Mouse (Mus musculus) kidney, embryonic 16.5 days (tissue): Measurements from ENCODE around the gene Armcx1. TPM values are rescaled to one million over a fixed set of nuclear protein-coding genes. Genes with fewer than 3 reads are reported as not detected.
"Not testable (repeated sequence)": the region's sequence is repeated elsewhere in the genome, so short reads cannot be mapped to it uniquely, and the experiment has no call there.

ENCODE experiments used
- ATAC-seq: fragments of 200-750 bp; cut with Nextera tagmentation; 2 replicates; pipeline ENCODE4 v1.8.0; 2017; ENCODE audit warnings: moderate TSS enrichment; ENCODE audit not compliant: low FRiP score, low TSS enrichment
- H3K27ac ChIP-seq: fragments of 300-500 bp; sonication (generic); 2 replicates; pipeline ENCODE4 v1.5.1; 2014; ENCODE audit warnings: low read length
- H3K27me3 ChIP-seq: fragments of 300-500 bp; sonication (generic); 2 replicates; pipeline ENCODE4 v1.6.1; 2014; ENCODE audit warnings: low read length, control low read depth, mixed read lengths; ENCODE audit not compliant: insufficient read depth
- H3K36me3 ChIP-seq: fragments of 300-500 bp; sonication (generic); 2 replicates; pipeline ENCODE4 v1.6.1; 2014; ENCODE audit warnings: low read length, control low read depth, mixed read lengths; ENCODE audit not compliant: insufficient read depth
- H3K4me1 ChIP-seq: fragments of 300-500 bp; sonication (generic); 2 replicates; pipeline ENCODE4 v1.6.1; 2014; ENCODE audit warnings: low read length, control low read depth, mixed read lengths; ENCODE audit not compliant: insufficient read depth
- H3K4me2 ChIP-seq: fragments of 300-500 bp; sonication (generic); replicated peaks from 2 replicates; pipeline ENCODE4 v1.6.1; 2014; ENCODE audit warnings: low read depth, low read length
- H3K4me3 ChIP-seq: fragments of 300-500 bp; sonication (generic); 2 replicates; pipeline ENCODE4 v1.5.1; 2014; ENCODE audit warnings: mild to moderate bottlenecking, low read length
- H3K9ac ChIP-seq: fragments of 300-500 bp; sonication (generic); replicated peaks from 2 replicates; pipeline ENCODE4 v1.6.1; 2014; ENCODE audit warnings: low read length
- H3K9me3 ChIP-seq: fragments of 300-500 bp; sonication (generic); 2 replicates; pipeline ENCODE4 v1.6.1; 2016; ENCODE audit warnings: low read length, control low read depth
- WGBS: fragments of 180-500 bp; shearing (Covaris S2); extraction: QIAGEN DNeasy Blood & Tissue Kit; methylation state at CpG from one replicate; pipeline ENCODE4 v1.1.7; 2014; 5-methylcytosine and 5-hydroxymethylcytosine counted together
- polyA plus RNA-seq: library from polyadenylated mRNA; unstranded; fragments of >200 nt; fragmentation: Nextera tagmentation; extraction: Ambion mirVana; gene quantifications from 2 replicates; pipeline ENCODE4 v1.2.1, GENCODE M21; 2015

Armcx1 gene
- polyA plus RNA-seq, 1 experiment from 2014 or later: 59.0 TPM

DNA sequence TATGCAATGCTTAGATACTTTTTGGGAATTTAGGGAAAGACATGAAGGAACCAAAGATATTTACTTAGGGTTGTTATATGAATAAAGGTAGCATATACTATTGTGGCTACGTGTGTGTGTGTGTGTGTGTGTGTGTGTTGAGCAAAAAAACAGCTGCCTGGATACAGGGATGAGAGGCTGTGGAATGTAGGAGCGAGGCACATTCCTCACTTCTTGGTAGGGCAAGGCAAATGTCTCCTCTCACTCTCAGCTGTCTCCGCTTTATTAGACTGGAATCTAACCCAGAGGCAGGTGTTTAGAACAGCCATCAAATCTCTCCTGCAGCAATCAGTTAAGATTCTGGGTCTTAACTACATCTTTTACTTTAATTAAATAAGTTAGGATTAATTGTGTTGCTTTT is 900 bp upstream of the Armcx1 start:
- WGBS: 49% methylated on average over 3 of the region's 3 CpGs
- no peak overlapping the region for H3K4me2 ChIP-seq
- no peak overlapping the region for H3K9ac ChIP-seq
- peaks cover 10% of the 10 kb centered on the region; the same call in 1 of the 2 replicates for H3K36me3 ChIP-seq
- H3K27me3 ChIP-seq: peaks cover 17% of the 10 kb centered on the region; the same call in 1 of the 2 replicates
- no peak overlapping the region for H3K27ac ChIP-seq
- no peak for ATAC-seq
- no peaks in the 10 kb centered on the region for H3K4me1 ChIP-seq
- H3K9me3 ChIP-seq: no peaks in the 10 kb centered on the region
- H3K4me3 ChIP-seq: no peak overlapping the region

DNA sequence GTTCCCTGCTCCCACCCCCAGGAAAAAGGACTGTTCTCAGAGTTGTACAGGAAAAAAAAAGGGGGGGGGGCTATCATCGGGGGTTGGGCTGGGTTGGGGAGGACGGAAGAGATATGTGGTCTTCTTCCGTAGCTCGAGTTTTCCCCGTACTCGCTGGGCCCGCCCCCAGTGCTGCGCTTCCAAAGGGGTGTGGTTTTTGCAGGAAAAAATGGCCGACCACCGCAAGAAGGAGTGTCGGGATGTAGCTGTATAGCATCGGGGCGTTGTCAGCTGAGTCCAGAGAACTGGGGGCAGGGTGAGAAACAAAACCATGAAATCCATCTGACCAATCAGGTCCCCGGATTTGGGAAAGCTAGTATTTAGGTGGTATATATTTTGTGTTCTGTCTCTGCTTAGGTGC is 761 bp downstream of the Armcx1 start:
- Histone ChIP-seq H3K36me3 (peaks cover 10% of the 10 kb centered on the region; the same call in 1 of the 2 replicates), H3K27me3 (peaks cover 15% of the 10 kb centered on the region; the same call in 1 of the 2 replicates), H3K9me3 (no peaks in the 10 kb centered on the region), H3K4me3 (peak overlapping the region; percentile 57), H3K27ac (peak overlapping the region; percentile 93), H3K9ac (peak overlapping the region; percentile 69), H3K4me1 (no peaks in the 10 kb centered on the region), H3K4me2 (peak overlapping the region; percentile 53)
- WGBS: 32% methylated on average over 14 of the region's 14 CpGs
- peak; percentile 90 for ATAC-seq

- not testable (repeated sequence) for H3K4me1 ChIP-seq, H3K27me3 ChIP-seq, H3K4me2 ChIP-seq, H3K9ac ChIP-seq, H3K36me3 ChIP-seq, H3K4me3 ChIP-seq, H3K9me3 ChIP-seq
- ATAC-seq: peak; percentile 91
- 33% methylated on average over 2 of the region's 2 CpGs for WGBS
- H3K27ac ChIP-seq: 0 out of 2 replicates have a peak overlapping the region, but pooled peaks have one; percentile 24
Observed at GRCm38 (mm10) chrX:134723762-134724161, 6.0 kb downstream of the Armcx1 start.

- Histone ChIP-seq H3K27me3 (peaks cover 15% of the 10 kb centered on the region; the same call in 1 of the 2 replicates), H3K4me1 (no peaks in the 10 kb centered on the region), H3K9ac (no peak overlapping the region), H3K27ac (no peak overlapping the region), H3K9me3 (no peaks in the 10 kb centered on the region), H3K36me3 (no peaks in the 10 kb centered on the region), H3K4me2 (no peak overlapping the region), H3K4me3 (no peak overlapping the region)
- no peak for ATAC-seq
- 44% methylated on average over 4 of the region's 4 CpGs for WGBS
Observed at GRCm38 (mm10) chrX:134729778-134730177, 12.0 kb downstream of the Armcx1 start.

DNA sequence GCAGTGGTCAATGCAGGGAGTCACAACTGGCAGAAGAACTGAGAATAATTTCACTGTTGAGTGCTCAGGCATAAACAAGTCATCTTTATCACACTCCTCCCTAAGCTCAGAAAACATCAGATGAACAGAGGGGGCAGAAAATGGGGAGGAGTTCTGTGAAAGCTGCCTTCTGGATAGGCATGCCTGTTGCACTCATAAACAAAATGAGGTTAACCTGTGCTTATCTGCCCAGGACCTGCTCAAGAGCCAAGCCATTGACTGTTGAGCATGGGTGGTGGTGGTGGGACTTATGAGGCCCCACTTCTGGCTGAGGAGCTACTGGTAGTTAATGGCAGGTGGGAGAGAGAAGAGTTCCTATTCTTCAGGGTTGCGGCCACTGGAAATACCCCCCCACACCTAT is 20.0 kb downstream of the Armcx1 start:
- Histone ChIP-seq H3K4me1 (no peaks in the 10 kb centered on the region), H3K9ac (no peak overlapping the region), H3K27ac (no peak overlapping the region), H3K27me3 (peaks cover 16% of the 10 kb centered on the region; the same call in 1 of the 2 replicates), H3K36me3 (no peaks in the 10 kb centered on the region), H3K4me3 (no peak overlapping the region), H3K4me2 (no peak overlapping the region), H3K9me3 (no peaks in the 10 kb centered on the region)
- WGBS: 90% methylated on average over 1 of the region's 1 CpGs
- ATAC-seq: no peak

GRCm38 (mm10) chrX:134739160-134739559 is 21.4 kb downstream of the Armcx1 start:
- 62% methylated on average over 4 of the region's 4 CpGs for WGBS
- Histone ChIP-seq H3K9me3 (no peaks in the 10 kb centered on the region), H3K36me3 (no peaks in the 10 kb centered on the region), H3K4me3 (no peak overlapping the region), H3K27ac (no peak overlapping the region), H3K27me3 (peaks cover 17% of the 10 kb centered on the region; the same call in 1 of the 2 replicates), H3K4me2 (no peak overlapping the region), H3K9ac (no peak overlapping the region), H3K4me1 (no peaks in the 10 kb centered on the region)
- ATAC-seq: no peak

DNA sequence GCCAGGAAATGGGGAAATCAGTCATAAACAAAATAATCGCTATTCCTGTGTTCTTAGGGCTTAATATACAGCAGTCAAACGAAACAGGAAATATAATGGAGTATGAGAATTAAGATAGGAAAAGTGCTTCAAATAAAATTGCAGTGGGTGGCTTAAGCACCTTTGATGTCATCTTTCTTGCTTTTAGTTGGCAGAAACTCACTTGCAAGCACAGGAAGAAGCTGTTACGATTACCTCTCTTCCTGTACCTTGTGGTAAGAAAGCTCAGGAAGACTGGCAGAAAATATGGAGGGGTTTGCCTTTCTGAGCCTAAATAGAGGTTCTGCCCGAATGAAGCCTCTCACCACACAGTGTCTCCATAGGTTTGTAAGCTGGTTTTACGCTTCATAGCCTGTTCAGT is 24.1 kb downstream of the Armcx1 start:
- H3K4me3 ChIP-seq: no peak overlapping the region
- WGBS: 56% methylated on average over 5 of the region's 5 CpGs
- no peak overlapping the region for H3K4me2 ChIP-seq

DNA sequence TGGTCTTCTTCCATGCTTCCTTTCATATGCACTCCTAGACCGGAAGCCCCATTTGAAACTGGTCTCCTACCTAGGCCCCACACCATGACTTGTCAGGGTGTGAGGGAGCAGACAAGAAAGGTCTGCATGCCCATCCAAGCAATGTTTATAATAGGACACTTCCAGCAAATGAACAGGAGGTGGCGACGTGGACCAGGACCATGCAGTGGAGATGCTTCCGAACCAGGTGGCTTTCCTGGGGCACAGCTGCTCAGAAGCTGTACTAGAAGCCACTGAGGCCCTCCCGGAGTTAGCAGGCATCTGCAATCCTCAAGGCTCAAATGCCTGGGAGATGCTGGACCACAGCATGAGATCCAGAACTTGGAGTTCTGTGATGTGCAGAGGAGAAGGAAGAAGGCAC is 28.7 kb downstream of the Armcx1 start:
- ATAC-seq: peak; percentile 19; the same call in 1 of the 2 replicates
- H3K4me2 ChIP-seq: no peak overlapping the region
- H3K9me3 ChIP-seq: no peaks in the 10 kb centered on the region
- no peaks in the 10 kb centered on the region for H3K4me1 ChIP-seq
- H3K9ac ChIP-seq: no peak overlapping the region
- no peak overlapping the region for H3K4me3 ChIP-seq
- H3K27ac ChIP-seq: no peak overlapping the region
- no peaks in the 10 kb centered on the region for H3K36me3 ChIP-seq
- 32% methylated on average over 5 of the region's 5 CpGs for WGBS
- H3K27me3 ChIP-seq: peaks cover 16% of the 10 kb centered on the region; the same call in 1 of the 2 replicates

More for the DNA sequence above, 24.1 kb downstream of the Armcx1 start:
- ATAC-seq: no peak
- Histone ChIP-seq H3K4me1 (no peaks in the 10 kb centered on the region), H3K9me3 (no peaks in the 10 kb centered on the region), H3K36me3 (no peaks in the 10 kb centered on the region), H3K27me3 (peaks cover 11% of the 10 kb centered on the region; the same call in 1 of the 2 replicates), H3K27ac (no peak overlapping the region), H3K9ac (no peak overlapping the region)

GRCm38 (mm10) chrX:134750764-134751592 is 33.2 kb downstream of the Armcx1 start, which contains the start of gene Armcx6:
Gene Armcx6 (minus strand): TSS chrX:134751417.
- Histone ChIP-seq H3K27ac (peak within 1 kb of the TSS; percentile 84), H3K9ac (peak within 1 kb of the TSS; percentile 70), H3K4me3 (peak within 1 kb of the TSS; percentile 64), H3K36me3 (no peaks in the 10 kb centered on the region), H3K4me2 (peak within 1 kb of the TSS; percentile 65), H3K9me3 (no peaks in the 10 kb centered on the region), H3K27me3 (peaks cover 21% of the 10 kb centered on the region; the same call in 1 of the 2 replicates), H3K4me1 (0 out of 2 replicates have a peak, but pooled peaks cover 2% of the 10 kb centered on the region)
- 26% methylated on average over 35 of the region's 36 CpGs for WGBS
- ATAC-seq: peak; percentile 94

GRCm38 (mm10) chrX:134751910-134752309 is 34.1 kb downstream of the Armcx1 start:
- no peak for ATAC-seq
- Histone ChIP-seq H3K4me2 (no peak overlapping the region), H3K9ac (no peak overlapping the region), H3K9me3 (no peaks in the 10 kb centered on the region), H3K27me3 (peaks cover 19% of the 10 kb centered on the region; the same call in 1 of the 2 replicates), H3K36me3 (no peaks in the 10 kb centered on the region), H3K4me1 (0 out of 2 replicates have a peak, but pooled peaks cover 2% of the 10 kb centered on the region), H3K27ac (no peak overlapping the region), H3K4me3 (no peak overlapping the region)
- 48% methylated on average over 2 of the region's 2 CpGs for WGBS
